8 mouse cellular contexts compared by ENCODE assay signal in the genomic region with DNA sequence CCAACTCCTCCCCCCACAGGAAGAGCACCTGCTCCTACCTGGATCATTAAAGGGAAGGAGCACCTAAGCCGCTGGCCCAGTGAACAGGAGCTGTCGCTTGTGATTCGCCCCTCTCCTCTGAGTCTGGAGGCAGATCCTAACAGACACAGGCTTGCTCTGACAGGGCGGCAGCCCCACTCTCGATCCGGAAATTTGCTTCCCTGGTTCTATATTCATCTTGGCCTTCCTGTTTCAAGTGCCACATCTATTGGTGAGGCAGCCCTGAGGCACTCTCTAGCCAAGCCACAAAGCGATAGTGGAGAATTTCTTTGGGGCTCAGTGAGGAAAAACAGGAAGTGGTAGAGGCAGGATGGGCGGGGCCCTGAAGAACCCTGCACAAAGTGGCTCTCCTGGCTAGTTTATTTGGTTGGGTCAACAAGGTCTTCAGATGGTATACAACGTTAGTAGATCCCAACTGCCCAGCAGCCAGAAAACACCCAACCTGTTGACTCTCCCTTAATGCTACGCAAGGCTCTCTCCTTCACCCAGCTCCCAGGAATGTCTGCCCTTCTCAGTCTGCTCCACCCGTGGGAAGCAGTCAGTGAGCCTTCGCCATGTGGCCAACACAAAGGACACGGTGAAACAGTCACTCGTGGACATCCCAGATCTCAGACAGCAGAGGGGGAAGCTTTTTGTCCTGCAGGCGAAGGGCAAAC. TPM values are rescaled to one million over a fixed set of nuclear protein-coding genes. Genes with fewer than 3 reads are reported as not detected.
A peak's percentile ranks its signal among the peaks of the same experiment; 100 is the strongest.
DNase-seq lines count a peak whose midpoint lies in the region; ATAC-seq and TF ChIP-seq lines count a peak whose summit lies in the region.

A gene (minus strand): TSS at position 127 of the 695 bp plus-strand sequence.

- TF ChIP-seq CTCF in cortical plate, adult 2 months (IDR thresholded peaks at IDR 0.05; ENCODE audit: extremely low read depth, insufficient read depth, low read length) = no peak
- no peak for TF ChIP-seq CTCF in heart, postnatal 0 days (IDR thresholded peaks at IDR 0.05; ENCODE audit: low read depth)
- no peak for TF ChIP-seq CTCF in lung, adult 2 months (IDR thresholded peaks at IDR 0.05; ENCODE audit: insufficient read depth, low read length)

- H3K4me1 ChIP-seq in cortical plate, adult 2 months (ENCODE audit: control insufficient read depth, insufficient read depth, low read length) = peaks cover 3% of the 10 kb centered on the region; the same call in 1 of the 2 replicates
- H3K4me1 ChIP-seq in heart, postnatal 0 days (ENCODE audit: control insufficient read depth, insufficient read depth) = no peaks in the 10 kb centered on the region
- H3K4me1 ChIP-seq in lung, adult 2 months (ENCODE audit: control insufficient read depth, insufficient read depth, low read length) = peaks cover 10% of the 10 kb centered on the region

- peak; percentile 34 for DNase-seq in gastrocnemius, postnatal 25 days
- no peak for DNase-seq in gastrocnemius, postnatal 4 days (ENCODE audit: low spot score in 2 of 2)
- DNase-seq in heart, postnatal 0 days (ENCODE audit: low spot score) = no peak
- no peak for DNase-seq in large intestine, adult 2 months (ENCODE audit: low read depth, low spot score)
- peak; percentile 74 for DNase-seq in lung, adult 2 months
- DNase-seq in urinary bladder, postnatal 4 days (ENCODE audit: low spot score in 2 of 2) = no peak

- H3K9ac ChIP-seq in heart, postnatal 0 days (replicated peaks; ENCODE audit: low read depth, low read length) = peak within 1 kb of the TSS; percentile 53

- H3K36me3 ChIP-seq in heart, postnatal 0 days (replicated peaks; ENCODE audit: control insufficient read depth, insufficient read depth, low read length) = no peaks in the 10 kb centered on the region

- H3K27me3 ChIP-seq in heart, postnatal 0 days (ENCODE audit: control insufficient read depth, insufficient read depth, low read length) = no peaks in the 10 kb centered on the region; the same call in 1 of the 2 replicates

- H3K4me3 ChIP-seq in cortical plate, adult 2 months (ENCODE audit: insufficient read depth, low read length) = peak within 1 kb of the TSS; percentile 82
- H3K4me3 ChIP-seq in heart, postnatal 0 days (ENCODE audit: low read depth, low read length) = peak within 1 kb of the TSS; percentile 72
- H3K4me3 ChIP-seq in lung, adult 2 months (replicated peaks; ENCODE audit: extremely low read depth, low read depth, low read length) = peak within 1 kb of the TSS; percentile 88

- peak within 1 kb of the TSS; percentile 64 for H3K27ac ChIP-seq in cortical plate, adult 2 months (ENCODE audit: insufficient read depth, low read length)
- H3K27ac ChIP-seq in heart, postnatal 0 days (ENCODE audit: low read depth) = peak within 1 kb of the TSS; percentile 57

- WGBS in heart, postnatal 0 days = 62% methylated on average over 15 of the region's 15 CpGs
- 44% methylated on average over 15 of the region's 15 CpGs for WGBS in large intestine, adult 2 months
- 36% methylated on average over 15 of the region's 15 CpGs for WGBS in lung, adult 2 months

- TF ChIP-seq POLR2A in cortical plate, adult 2 months (IDR thresholded peaks at IDR 0.05; ENCODE audit: extremely low read depth, insufficient read depth, low read length) = no peak
- peak; percentile 34; the same call in 1 of the 2 replicates for TF ChIP-seq POLR2A in lung, adult 2 months (IDR thresholded peaks at IDR 0.05; ENCODE audit: borderline replicate concordance, extremely low read depth, low read depth, low read length)

- no peak for ATAC-seq in heart, postnatal 0 days (ENCODE audit: insufficient read depth, low read depth)
- ATAC-seq in neutrophil, adult 5-6 weeks (ENCODE audit: extremely low read depth, insufficient number of reproducible peaks, low FRiP score, poor library complexity, severe bottlenecking) = peak; percentile 62

- peak within 1 kb of the TSS; percentile 96 for H3K4me2 ChIP-seq in heart, postnatal 0 days (ENCODE audit: low read depth, low read length)

- TF ChIP-seq EP300 in heart, postnatal 0 days (IDR thresholded peaks at IDR 0.05; ENCODE audit: low read depth) = no peak

- no peaks in the 10 kb centered on the region for H3K9me3 ChIP-seq in heart, postnatal 0 days (replicated peaks; ENCODE audit: control insufficient read depth, low read length)

RNA-seq across cellular contexts. Expression of the gene that starts here (rescaled TPM):
- total RNA-seq in gastrocnemius, postnatal 25 days (2021) = 1 to 10 TPM; 3.6 to 3.9 TPM
- 10 to 100 TPM in 1 of 2 experiments, 1 to 10 TPM in 1; 8.9 to 11.4 TPM for total RNA-seq in gastrocnemius, postnatal 4 days (2021)
- 152 and 178 TPM in 2 replicates for polyA plus RNA-seq in cortical plate, adult 2 months (2012; rRNA removed)
- total RNA-seq in heart, postnatal 0 days (2014; rRNA removed; ENCODE audit: low replicate concordance) = 2.1 and 4.3 TPM in 2 replicates
- 2.4 TPM in 2 replicates for polyA plus RNA-seq in heart, postnatal 0 days (2015; fragmentation: Nextera tagmentation; extraction: Ambion mirVana)
- polyA plus RNA-seq in large intestine, adult 2 months (2012; rRNA removed) = 11.2 and 16.8 TPM in 2 replicates
- 21.7 and 31.3 TPM in 2 replicates for polyA plus RNA-seq in lung, adult 2 months (2012; rRNA removed)
- 126 and 151 TPM in 2 replicates for total RNA-seq in neutrophil, adult 5-6 weeks (2017)

Comparison
In these comparisons a context has a peak if more than half of its experiments do, and no peak if none do; other contexts are left out.
1. RNA of the gene that starts here (total RNA-seq): 126 to 151 TPM in neutrophil, adult 5-6 weeks; 8.9 to 11.4 TPM in gastrocnemius, postnatal 4 days, 2.1 to 4.3 TPM in heart, postnatal 0 days and 3.6 to 3.9 TPM in gastrocnemius, postnatal 25 days; every median in the first group is over 10 times any median in the second.
2. DNase-seq: peak in gastrocnemius, postnatal 25 days (single experiment) and lung, adult 2 months (single experiment); none in gastrocnemius, postnatal 4 days (0 of 2), heart, postnatal 0 days (single experiment), large intestine, adult 2 months (single experiment) and urinary bladder, postnatal 4 days (0 of 2).
3. Peak in every context shown above with its lines, with median percentiles within 50 percentile points of each other: H3K4me3 ChIP-seq.